Mouse (Mus musculus) neural tube, embryonic 13.5 days (tissue): ENCODE measurements around the gene Otogl. TPM values are rescaled to one million over a fixed set of nuclear protein-coding genes. Genes with fewer than 3 reads are reported as not detected.

Experiments
- ATAC-seq: fragments of 200-750 bp; cut with Nextera tagmentation; 2 replicates; pipeline ENCODE4 v1.8.0; 2017; ENCODE audit warnings: low read depth, mild to moderate bottlenecking, moderate TSS enrichment, moderate library complexity
- H3K27ac ChIP-seq: fragments of 300-500 bp; sonication (generic); replicated peaks from 2 replicates; pipeline ENCODE4 v1.5.1; 2015; ENCODE audit warnings: moderate library complexity, mild to moderate bottlenecking, inconsistent platforms
- H3K27me3 ChIP-seq: fragments of 300-500 bp; sonication (generic); 2 replicates; pipeline ENCODE4 v1.6.1; 2015; ENCODE audit warnings: mild to moderate bottlenecking, inconsistent platforms
- H3K36me3 ChIP-seq: fragments of 300-500 bp; sonication (generic); 2 replicates; pipeline ENCODE4 v1.6.1; 2015; ENCODE audit warnings: mild to moderate bottlenecking, inconsistent platforms
- H3K4me1 ChIP-seq: fragments of 300-500 bp; sonication (generic); replicated peaks from 2 replicates; pipeline ENCODE4 v1.6.1; 2015; ENCODE audit warnings: inconsistent platforms
- H3K4me2 ChIP-seq: fragments of 300-500 bp; sonication (generic); 2 replicates; pipeline ENCODE4 v1.6.1; 2015; ENCODE audit warnings: inconsistent platforms, mild to moderate bottlenecking, moderate library complexity
- H3K4me3 ChIP-seq: fragments of 300-500 bp; sonication (generic); 2 replicates; pipeline ENCODE4 v1.5.1; 2015; ENCODE audit warnings: mild to moderate bottlenecking, inconsistent platforms
- H3K9ac ChIP-seq: fragments of 300-500 bp; sonication (generic); 2 replicates; pipeline ENCODE4 v1.6.1; 2015; ENCODE audit warnings: moderate library complexity, mild to moderate bottlenecking, inconsistent platforms
- H3K9me3 ChIP-seq: fragments of 300-500 bp; sonication (generic); 2 replicates; pipeline ENCODE4 v1.6.1; 2016; ENCODE audit warnings: inconsistent platforms
- WGBS: fragments of 180-500 bp; shearing (Covaris S2); methylation state at CpG from one replicate; pipeline ENCODE4 v1.1.7; 2015; 5-methylcytosine and 5-hydroxymethylcytosine counted together
- polyA plus RNA-seq: library from polyadenylated mRNA; unstranded; fragments of >200 nt; fragmentation: Nextera tagmentation; extraction: Ambion mirVana; gene quantifications from 2 replicates; pipeline ENCODE4 v1.2.1, GENCODE M21; 2015

Otogl gene
- polyA plus RNA-seq, 1 experiment from 2014 or later, result not detected

GRCm38 (mm10) chr10:107933527-107933926, 21.6 kb upstream of the Otogl start:
- no peak for ATAC-seq
- Histone ChIP-seq H3K27ac (no peak overlapping the region), H3K36me3 (no peaks in the 10 kb centered on the region), H3K27me3 (no peaks in the 10 kb centered on the region), H3K9me3 (no peaks in the 10 kb centered on the region), H3K4me2 (no peak overlapping the region), H3K4me3 (no peak overlapping the region), H3K4me1 (peaks cover 9% of the 10 kb centered on the region), H3K9ac (no peak overlapping the region)
- WGBS, result 93% methylated on average over 1 of the region's 1 CpGs

GRCm38 (mm10) chr10:107931833-107932828, 20.2 kb upstream of the Otogl start:
- 13% methylated on average over 10 of the region's 10 CpGs for WGBS
- peak overlapping the region; percentile 46 for H3K27ac ChIP-seq

GRCm38 (mm10) chr10:107930471-107931021, 18.6 kb upstream of the Otogl start:
- Histone ChIP-seq H3K9ac (no peak overlapping the region), H3K4me1 (peaks cover 9% of the 10 kb centered on the region), H3K36me3 (no peaks in the 10 kb centered on the region), H3K27me3 (no peaks in the 10 kb centered on the region), H3K4me3 (no peak overlapping the region), H3K4me2 (no peak overlapping the region), H3K9me3 (no peaks in the 10 kb centered on the region), H3K27ac (no peak overlapping the region)
- ATAC-seq, result no peak
- WGBS, result 78% methylated on average over 7 of the region's 7 CpGs

More at GRCm38 (mm10) chr10:107931833-107932828, 20.2 kb upstream of the Otogl start:
- Histone ChIP-seq H3K27me3 (no peaks in the 10 kb centered on the region), H3K9ac (0 out of 2 replicates have a peak overlapping the region, but pooled peaks have one; percentile 28), H3K4me3 (no peak overlapping the region), H3K4me2 (no peak overlapping the region), H3K4me1 (peaks cover 9% of the 10 kb centered on the region), H3K9me3 (no peaks in the 10 kb centered on the region), H3K36me3 (no peaks in the 10 kb centered on the region)
- ATAC-seq, result peak; percentile 71

DNA sequence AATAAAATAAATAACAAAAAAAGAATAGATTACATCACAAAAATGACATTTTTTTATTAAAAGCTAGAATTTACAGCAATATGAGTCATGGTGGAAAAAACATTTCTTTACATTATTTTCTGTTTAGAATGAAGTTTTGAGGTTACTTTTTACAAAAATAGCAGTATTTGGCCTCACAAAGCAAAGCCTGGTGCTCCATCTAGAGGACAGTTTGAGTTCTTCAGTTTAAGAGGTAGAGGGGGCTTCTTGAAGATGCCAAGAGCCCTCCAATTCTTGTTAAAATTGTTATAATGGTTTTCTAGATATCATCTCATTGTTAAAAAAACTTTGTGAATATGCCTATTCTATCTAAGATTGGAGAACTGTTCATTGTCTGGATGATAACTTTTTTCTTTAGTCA, 13.4 kb upstream of the Otogl start:
- Histone ChIP-seq H3K9me3 (no peaks in the 10 kb centered on the region), H3K27ac (no peak overlapping the region), H3K27me3 (no peaks in the 10 kb centered on the region), H3K4me3 (no peak overlapping the region), H3K4me2 (no peak overlapping the region), H3K9ac (no peak overlapping the region), H3K4me1 (no peaks in the 10 kb centered on the region), H3K36me3 (no peaks in the 10 kb centered on the region)
- ATAC-seq, result no peak

GRCm38 (mm10) chr10:107923860-107924259, 11.9 kb upstream of the Otogl start:
- H3K4me1 ChIP-seq, result no peaks in the 10 kb centered on the region
- no peak overlapping the region for H3K27ac ChIP-seq
- H3K27me3 ChIP-seq, result no peaks in the 10 kb centered on the region
- H3K4me2 ChIP-seq, result no peak overlapping the region
- no peak overlapping the region for H3K9ac ChIP-seq
- no peak for ATAC-seq
- no peaks in the 10 kb centered on the region for H3K36me3 ChIP-seq
- no peaks in the 10 kb centered on the region for H3K9me3 ChIP-seq
- 55% methylated on average over 2 of the region's 2 CpGs for WGBS
- H3K4me3 ChIP-seq, result no peak overlapping the region

DNA sequence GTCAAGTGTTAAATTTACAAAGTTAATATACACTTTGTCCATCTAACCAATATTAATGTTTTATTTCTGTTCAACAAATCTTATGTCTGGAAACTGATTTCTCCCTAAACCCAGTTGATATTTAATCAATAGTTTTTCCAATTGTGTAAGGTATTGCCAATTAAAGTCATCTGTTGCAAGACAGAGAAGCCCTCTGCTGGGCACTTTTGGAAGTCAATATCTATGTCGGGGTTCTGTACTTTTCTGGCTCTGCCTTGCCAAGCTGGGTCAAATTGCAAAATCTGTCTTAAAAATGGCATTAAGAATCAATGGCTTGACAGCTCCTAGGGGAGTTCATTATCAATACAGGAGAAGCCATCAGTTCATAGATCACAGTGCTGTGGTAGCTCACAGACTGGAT, 10.8 kb upstream of the Otogl start:
- no peak for ATAC-seq
- WGBS, result 34% methylated on average over 1 of the region's 1 CpGs
- no peak overlapping the region for H3K9ac ChIP-seq
- no peak overlapping the region for H3K4me2 ChIP-seq
- H3K27me3 ChIP-seq, result no peaks in the 10 kb centered on the region
- H3K36me3 ChIP-seq, result no peaks in the 10 kb centered on the region
- H3K27ac ChIP-seq, result no peak overlapping the region
- H3K9me3 ChIP-seq, result no peaks in the 10 kb centered on the region
- H3K4me1 ChIP-seq, result no peaks in the 10 kb centered on the region
- H3K4me3 ChIP-seq, result no peak overlapping the region

- no peak for ATAC-seq
- Histone ChIP-seq H3K36me3 (no peaks in the 10 kb centered on the region), H3K27ac (no peak overlapping the region), H3K9me3 (no peaks in the 10 kb centered on the region), H3K4me2 (no peak overlapping the region), H3K9ac (no peak overlapping the region), H3K4me3 (no peak overlapping the region), H3K27me3 (no peaks in the 10 kb centered on the region), H3K4me1 (no peaks in the 10 kb centered on the region)
- WGBS, result 79% methylated on average over 1 of the region's 1 CpGs
These were observed 9.6 kb upstream of the Otogl start for GRCm38 (mm10) chr10:107921549-107921948.

DNA sequence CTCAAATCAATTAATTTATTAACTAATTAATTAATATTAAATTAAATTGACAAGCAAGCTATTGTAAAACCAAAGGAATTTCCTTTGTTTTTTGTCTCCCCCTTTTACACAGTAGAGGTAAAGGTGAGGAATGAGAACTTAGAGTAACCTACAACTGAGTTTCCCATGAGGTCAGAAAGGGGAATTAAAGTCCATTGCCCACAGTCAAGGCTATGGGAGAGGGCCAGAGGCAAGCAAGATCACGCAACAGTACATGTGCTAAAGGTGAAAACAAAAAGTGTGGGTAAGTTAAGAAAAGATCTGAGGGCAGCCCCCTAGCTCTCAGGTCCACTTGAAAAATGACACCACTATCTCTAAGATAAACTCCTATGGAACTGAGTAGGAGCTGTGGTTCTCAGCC, 9.2 kb upstream of the Otogl start:
- Histone ChIP-seq H3K36me3 (no peaks in the 10 kb centered on the region), H3K4me1 (no peaks in the 10 kb centered on the region), H3K9ac (no peak overlapping the region), H3K4me2 (no peak overlapping the region), H3K27me3 (no peaks in the 10 kb centered on the region), H3K27ac (no peak overlapping the region), H3K4me3 (no peak overlapping the region), H3K9me3 (no peaks in the 10 kb centered on the region)
- 97% methylated on average over 1 of the region's 1 CpGs for whole genome bisulfite sequencing
- ATAC-seq, result no peak

DNA sequence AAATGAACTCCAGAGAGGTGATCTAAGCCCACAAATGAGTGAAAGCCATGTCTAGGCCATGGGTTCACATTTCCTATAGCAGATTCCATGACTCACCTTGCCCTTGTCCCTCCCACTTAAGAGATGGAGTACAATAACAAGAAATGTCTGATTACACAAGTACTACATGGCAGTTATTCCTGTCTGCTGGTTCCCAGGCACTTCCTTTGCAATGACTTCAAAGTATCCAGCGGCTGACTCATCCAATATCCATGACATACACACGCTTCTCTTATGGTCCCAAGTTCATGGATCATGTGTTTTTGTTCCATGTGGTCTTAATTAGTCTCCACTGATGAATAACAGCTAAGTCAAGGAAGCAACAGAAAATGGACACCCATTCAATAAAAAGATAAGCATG, 1.1 kb upstream of the Otogl start:
- ATAC-seq, result no peak
- H3K27ac ChIP-seq, result no peak overlapping the region
- peaks cover 2% of the 10 kb centered on the region; the same call in 1 of the 2 replicates for H3K9me3 ChIP-seq
- no peak overlapping the region for H3K4me2 ChIP-seq
- H3K27me3 ChIP-seq, result no peaks in the 10 kb centered on the region
- H3K36me3 ChIP-seq, result no peaks in the 10 kb centered on the region
- no peak overlapping the region for H3K4me3 ChIP-seq
- WGBS, result 83% methylated on average over 2 of the region's 2 CpGs
- H3K9ac ChIP-seq, result no peak overlapping the region
- no peaks in the 10 kb centered on the region for H3K4me1 ChIP-seq

DNA sequence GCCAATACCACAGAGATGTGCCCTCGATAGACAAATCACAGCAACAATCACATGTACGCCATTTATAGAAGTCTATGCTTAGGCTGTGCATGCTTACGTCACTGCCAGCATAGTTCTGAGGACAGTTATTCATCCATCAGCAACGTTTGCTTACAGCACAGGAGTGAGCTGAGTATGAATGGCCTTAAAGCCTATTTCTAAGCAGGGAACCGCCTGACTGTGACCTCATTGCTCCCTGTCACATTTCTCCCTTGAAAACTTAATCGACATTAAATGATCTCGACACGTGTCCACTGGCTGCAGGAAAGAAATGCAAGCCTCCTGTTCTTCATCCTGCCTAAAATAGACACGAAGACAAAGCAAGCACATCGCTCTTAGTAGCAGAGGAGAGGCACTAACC, 5.5 kb downstream of the Otogl start:
- no peaks in the 10 kb centered on the region for H3K4me1 ChIP-seq
- WGBS, result 83% methylated on average over 10 of the region's 10 CpGs
- no peak overlapping the region for H3K4me3 ChIP-seq
- H3K9me3 ChIP-seq, result peaks cover 6% of the 10 kb centered on the region; the same call in 1 of the 2 replicates
- no peaks in the 10 kb centered on the region for H3K27me3 ChIP-seq
- ATAC-seq, result no peak
- no peak overlapping the region for H3K4me2 ChIP-seq
- H3K36me3 ChIP-seq, result no peaks in the 10 kb centered on the region
- no peak overlapping the region for H3K9ac ChIP-seq
- H3K27ac ChIP-seq, result no peak overlapping the region

DNA sequence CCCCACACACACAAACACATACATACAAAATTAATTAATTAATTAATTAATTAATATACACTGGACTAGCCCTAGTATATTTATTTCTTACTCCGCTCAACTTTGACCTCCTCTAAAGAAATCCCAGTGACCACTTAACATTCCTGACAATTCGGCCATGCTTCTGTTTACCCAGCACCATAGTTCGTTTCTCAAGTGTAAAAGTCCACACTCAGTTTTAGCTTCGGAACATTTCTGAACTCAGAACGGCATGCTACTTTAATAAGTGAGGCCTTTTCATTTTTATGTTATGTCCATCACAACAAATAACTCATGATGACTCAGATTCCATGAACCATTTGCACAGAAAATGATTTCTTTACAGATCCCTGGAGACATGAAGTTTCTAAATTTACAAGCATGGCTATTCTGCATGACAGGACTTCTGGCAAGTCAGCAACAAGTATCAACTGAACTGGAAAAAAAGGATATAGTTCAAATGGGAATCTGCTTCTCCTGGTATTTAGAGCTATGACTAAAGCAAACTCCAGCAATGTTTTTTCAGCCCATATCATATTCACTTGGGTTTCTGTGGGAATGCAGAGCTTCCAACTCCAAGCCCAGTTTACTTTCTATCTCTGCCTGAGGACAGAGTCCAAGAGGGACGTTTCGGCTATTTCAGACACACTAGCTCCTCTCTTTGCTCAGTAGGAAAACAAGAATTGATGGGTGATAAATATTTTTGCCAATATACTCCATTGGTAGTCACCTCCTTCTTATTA, 6.5 kb downstream of the Otogl start:
- Histone ChIP-seq H3K4me2 (no peak overlapping the region), H3K9ac (no peak overlapping the region), H3K27me3 (no peaks in the 10 kb centered on the region), H3K36me3 (no peaks in the 10 kb centered on the region), H3K4me1 (no peaks in the 10 kb centered on the region), H3K9me3 (peaks cover 6% of the 10 kb centered on the region; the same call in 1 of the 2 replicates), H3K4me3 (no peak overlapping the region), H3K27ac (no peak overlapping the region)
- ATAC-seq, result no peak
- WGBS, result 84% methylated on average over 7 of the region's 7 CpGs

DNA sequence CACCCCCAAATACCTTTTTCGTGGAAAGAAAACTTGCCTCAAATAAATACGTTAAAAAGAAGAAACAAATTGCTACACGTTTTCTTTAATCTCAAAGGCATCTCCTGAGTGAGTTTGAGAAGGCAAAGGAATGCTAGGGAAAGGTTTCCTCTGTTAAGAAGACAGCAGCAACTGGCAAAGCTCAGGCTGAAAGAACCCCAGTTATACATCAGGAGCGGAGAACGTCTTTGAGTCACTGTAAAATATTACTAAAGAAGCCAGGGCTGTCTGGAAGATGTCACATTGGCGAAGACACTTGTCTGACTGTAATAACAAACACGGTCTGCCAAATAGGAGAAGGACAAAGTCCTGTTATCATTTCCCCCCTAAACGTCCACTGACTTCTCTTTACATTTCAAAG, 10.0 kb downstream of the Otogl start:
- ATAC-seq, result no peak
- Histone ChIP-seq H3K4me1 (no peaks in the 10 kb centered on the region), H3K27ac (no peak overlapping the region), H3K36me3 (no peaks in the 10 kb centered on the region), H3K4me3 (no peak overlapping the region), H3K4me2 (no peak overlapping the region), H3K9me3 (no peaks in the 10 kb centered on the region), H3K9ac (no peak overlapping the region), H3K27me3 (no peaks in the 10 kb centered on the region)
- 89% methylated on average over 8 of the region's 8 CpGs for WGBS
